Mouse (Mus musculus) G1E (cell line): Measurements from ENCODE around the gene Olfr718-ps1. TPM values are rescaled to one million over a fixed set of nuclear protein-coding genes. Genes with fewer than 3 reads are reported as not detected.
A peak's percentile ranks its signal among the peaks of the same experiment; 100 is the strongest.

Experiments used
- ATAC-seq: 2 replicates; pipeline ENCODE4 v1.8.0; 2016; ENCODE audit warnings: mild to moderate bottlenecking; ENCODE audit not compliant: insufficient number of reproducible peaks, poor library complexity, low FRiP score, severe bottlenecking; ENCODE audit errors: extremely low read depth
- DNase-seq: peaks from one replicate; pipeline ENCODE4 v3.0.0; 2012; ENCODE audit warnings: low spot score
- H3K27me3 ChIP-seq: 2 replicates; pipeline ENCODE4 v1.6.1; 2012; ENCODE audit warnings: mild to moderate bottlenecking, low read length, inconsistent platforms; ENCODE audit not compliant: insufficient read depth
- H3K36me3 ChIP-seq: replicated peaks from 2 replicates; pipeline ENCODE3; 2012; ENCODE audit warnings: mild to moderate bottlenecking, inconsistent platforms
- H3K4me1 ChIP-seq: 2 replicates; pipeline ENCODE4 v1.6.1; 2012; ENCODE audit warnings: low read depth, low read length, inconsistent platforms, mixed read lengths; ENCODE audit not compliant: insufficient read depth
- H3K4me3 ChIP-seq: 2 replicates; pipeline ENCODE4 v1.5.1; 2012; ENCODE audit warnings: low read depth, mild to moderate bottlenecking, inconsistent platforms, low read length, moderate library complexity, mixed read lengths
- H3K9me3 ChIP-seq: replicated peaks from 2 replicates; pipeline ENCODE4 v1.6.1; 2012; ENCODE audit warnings: inconsistent platforms
- CTCF ChIP-seq: IDR thresholded peaks from 2 replicates; pipeline ENCODE4 v1.5.1; 2012; ENCODE audit warnings: low read depth, low read length, inconsistent platforms, mixed read lengths
- GATA1 ChIP-seq: IDR thresholded peaks from 2 replicates; pipeline ENCODE4 v1.6.1; 2012; ENCODE audit warnings: borderline replicate concordance, low read length, inconsistent platforms, mixed read lengths
- GATA2 ChIP-seq: IDR thresholded peaks from 2 replicates; pipeline ENCODE4 v1.6.1; 2012; ENCODE audit warnings: low read depth, low read length, inconsistent platforms, borderline replicate concordance
- POLR2AphosphoS5 ChIP-seq: IDR thresholded peaks from 2 replicates; pipeline ENCODE4 v1.6.1; 2012; ENCODE audit warnings: low read depth, low read length, inconsistent platforms; ENCODE audit not compliant: insufficient replicate concordance
- TAL1 ChIP-seq: conservative IDR thresholded peaks from 2 replicates; pipeline ENCODE4 v1.6.1; 2012; ENCODE audit warnings: low read depth, low read length, inconsistent platforms, mixed read lengths
- polyA plus RNA-seq: library from polyadenylated mRNA; stranded (reverse); fragments of >175 nt; gene quantifications from 2 replicates; pipeline ENCODE4 v1.2.3, GENCODE M21; 2012
- total RNA-seq, 2 experiments: library from RNA; stranded (forward) in 1 of 2; stranded (reverse) in 1 of 2; fragments of 200-1000 nt in 1 of 2; fragments of >200 nt in 1 of 2; fragmentation: Nextera tagmentation in 1 of 2; gene quantifications; 2 replicates each; pipeline ENCODE4 v1.2.3; 2014 to 2017

Gene Olfr718-ps1
- total and polyA plus RNA-seq, 3 experiments, result 0.16 to 0.23 TPM; not detected in 1

GRCm38 (mm10) chr5:143122673-143123072, 24.7 kb downstream of the Olfr718-ps1 start:
- DNase-seq, result no peak
- H3K9me3 ChIP-seq, result peaks cover under 1% of the 10 kb centered on the region
- TF ChIP-seq POLR2AphosphoS5 (no peak), GATA2 (no peak), TAL1 (no peak), CTCF (no peak), GATA1 (no peak)
- peaks cover 54% of the 10 kb centered on the region for H3K27me3 ChIP-seq
- ATAC-seq, result no peak
- no peak overlapping the region for H3K4me3 ChIP-seq
- no peaks in the 10 kb centered on the region for H3K36me3 ChIP-seq
- H3K4me1 ChIP-seq, result peaks cover 3% of the 10 kb centered on the region; the same call in 1 of the 2 replicates

GRCm38 (mm10) chr5:143122125-143122524, 25.3 kb downstream of the Olfr718-ps1 start:
- ATAC-seq, result no peak
- Histone ChIP-seq H3K36me3 (no peaks in the 10 kb centered on the region), H3K9me3 (peaks cover 4% of the 10 kb centered on the region), H3K27me3 (peaks cover 54% of the 10 kb centered on the region), H3K4me3 (no peak overlapping the region), H3K4me1 (peaks cover 3% of the 10 kb centered on the region; the same call in 1 of the 2 replicates)
- TF ChIP-seq POLR2AphosphoS5 (no peak), GATA1 (no peak), TAL1 (no peak), CTCF (no peak), GATA2 (no peak)
- DNase-seq, result no peak

GRCm38 (mm10) chr5:143112281-143113246, 34.8 kb downstream of the Olfr718-ps1 start, which contains the start of gene Rnf216:
Gene Rnf216 (minus strand): TSS chr5:143112994.
- ATAC-seq, result peak; percentile 94
- Histone ChIP-seq H3K36me3 (peaks cover 28% of the 10 kb centered on the region), H3K9me3 (peaks cover 3% of the 10 kb centered on the region), H3K4me3 (peak within 1 kb of the TSS; percentile 85), H3K27me3 (peaks cover 2% of the 10 kb centered on the region; the same call in 1 of the 2 replicates), H3K4me1 (peaks cover 40% of the 10 kb centered on the region)
- no peak for TF ChIP-seq GATA1
- peak; percentile 41; the same call in 1 of the 2 replicates for TF ChIP-seq CTCF
- peak; percentile 94 for DNase-seq

- peaks cover 50% of the 10 kb centered on the region for H3K36me3 ChIP-seq
- DNase-seq (no peak), ATAC-seq (no peak)
- peaks cover 56% of the 10 kb centered on the region for H3K4me1 ChIP-seq
- no peak overlapping the region for H3K4me3 ChIP-seq
- TF ChIP-seq GATA1 (no peak), TAL1 (no peak), CTCF (no peak), GATA2 (no peak), POLR2AphosphoS5 (no peak)
- H3K27me3 ChIP-seq, result no peaks in the 10 kb centered on the region
- H3K9me3 ChIP-seq, result no peaks in the 10 kb centered on the region
These were observed 40.5 kb downstream of the Olfr718-ps1 start for GRCm38 (mm10) chr5:143106842-143107241.

- Histone ChIP-seq H3K9me3 (no peaks in the 10 kb centered on the region), H3K27me3 (no peaks in the 10 kb centered on the region), H3K4me3 (no peak overlapping the region), H3K4me1 (peaks cover 43% of the 10 kb centered on the region), H3K36me3 (peaks cover 39% of the 10 kb centered on the region)
- TF ChIP-seq GATA1 (no peak), TAL1 (no peak), GATA2 (no peak), CTCF (no peak), POLR2AphosphoS5 (no peak)
- no peak for DNase-seq
- no peak for ATAC-seq
These were observed 44.1 kb downstream of the Olfr718-ps1 start for GRCm38 (mm10) chr5:143103231-143103630.

- H3K4me3 ChIP-seq, result no peak overlapping the region
- no peak for ATAC-seq
- peaks cover 36% of the 10 kb centered on the region for H3K36me3 ChIP-seq
- H3K27me3 ChIP-seq, result no peaks in the 10 kb centered on the region
- peaks cover 33% of the 10 kb centered on the region for H3K4me1 ChIP-seq
- TF ChIP-seq GATA2 (no peak), POLR2AphosphoS5 (no peak), TAL1 (no peak), CTCF (no peak), GATA1 (no peak)
- H3K9me3 ChIP-seq, result no peaks in the 10 kb centered on the region
- no peak for DNase-seq
These were observed 45.8 kb downstream of the Olfr718-ps1 start for GRCm38 (mm10) chr5:143101626-143102025.
